Mouse (Mus musculus): Measurements from ENCODE around the gene Gpr15.

DNA sequence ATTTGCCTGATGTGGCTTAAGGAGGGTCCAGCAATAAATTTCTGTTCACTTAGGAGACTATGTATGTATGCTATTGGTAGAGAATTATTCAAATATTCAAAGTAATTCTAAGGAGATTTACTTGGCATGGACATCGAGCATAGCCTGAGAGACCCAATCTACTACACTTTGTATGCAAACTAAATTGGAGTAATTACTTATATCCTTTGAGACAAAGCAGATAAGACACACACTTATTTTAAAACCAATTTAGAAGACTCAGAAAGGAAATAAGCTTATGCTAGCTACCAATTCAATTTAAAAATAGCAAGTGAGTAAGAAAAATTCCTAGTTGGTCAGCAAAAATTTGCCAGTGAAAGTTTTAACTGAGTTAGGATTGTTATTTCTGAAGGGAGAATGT, 44.2 kb upstream of the Gpr15 start, which contains the start of gene Olfr172:
- no peak for TF ChIP-seq CTCF (IDR thresholded peaks at IDR 0.05; ENCODE audit: insufficient read depth, low read depth, low read length)
- TF ChIP-seq POLR2A (IDR thresholded peaks at IDR 0.05; ENCODE audit: insufficient read depth, low read depth, low read length) = no peak

All from olfactory bulb, adult 2 months (tissue).